Mouse (Mus musculus): ENCODE data around the gene Krtap3-1.
"Not testable (repeated sequence)": the region's sequence is repeated elsewhere in the genome, so short reads cannot be mapped to it uniquely, and the experiment has no call there.

Gene Krtap3-1

GRCm38 (mm10) chr11:99566530-99566929, at the start of gene Krtap3-1:
TSS of gene Krtap3-1 (minus strand) at chr11:99566630.
- no peak for DNase-seq (ENCODE audit: low spot score in 2 of 2)

- no peak for DNase-seq (ENCODE audit: low spot score in 2 of 2)
These were observed 48.5 kb upstream of the Krtap3-1 start, which contains the start of gene Krtap2-4 for GRCm38 (mm10) chr11:99614796-99615363. TSS of gene Krtap2-4 (minus strand) at chr11:99614846.

DNA sequence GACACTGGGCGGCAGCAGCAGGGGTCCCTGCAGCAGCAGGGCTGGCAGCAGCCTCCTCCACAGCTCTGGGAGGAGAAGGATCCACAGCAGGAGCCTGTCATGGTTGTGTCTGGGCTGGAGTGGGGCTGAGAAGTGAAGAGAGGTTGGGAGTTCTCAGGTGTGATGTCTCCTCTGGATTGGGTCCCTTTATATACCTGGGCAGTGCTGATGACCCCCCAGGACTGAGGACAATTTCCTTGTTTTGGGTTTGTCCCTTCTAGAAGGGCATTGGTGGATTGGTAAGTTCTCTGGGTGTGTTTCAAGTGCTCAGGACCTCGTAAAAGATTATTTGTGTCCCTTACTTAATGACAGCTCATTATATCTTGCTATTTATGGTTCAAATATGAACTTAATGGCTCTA, 43.7 kb upstream of the Krtap3-1 start, which contains the start of gene Gm11937:
TSS of gene Gm11937 (minus strand) at position 101 of the 400 bp plus-strand sequence.
- DNase-seq (ENCODE audit: low spot score in 2 of 2): not testable (repeated sequence)

DNA sequence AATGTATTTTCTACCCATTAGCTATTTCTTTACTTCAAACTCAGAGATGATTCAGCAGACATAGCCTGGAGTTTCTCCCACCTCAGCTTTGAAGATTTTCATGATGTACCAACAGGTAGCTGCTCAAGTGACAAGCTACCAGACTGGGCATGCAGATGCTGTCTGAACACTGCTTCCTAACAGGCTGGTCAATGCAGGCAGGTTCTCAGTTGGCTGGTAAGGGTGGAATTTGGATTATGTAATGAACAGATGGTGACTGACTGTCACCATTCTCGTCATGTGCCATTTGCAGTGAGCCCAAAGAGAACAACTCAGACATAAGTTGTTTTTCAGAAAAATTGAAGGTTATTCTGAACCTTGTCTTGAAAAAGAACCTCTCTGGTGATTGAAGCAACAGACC, 42.7 kb upstream of the Krtap3-1 start:
- no peak for DNase-seq (ENCODE audit: low spot score in 2 of 2)

- DNase-seq (ENCODE audit: low spot score in 2 of 2): not testable (repeated sequence)
These were observed 36.8 kb upstream of the Krtap3-1 start, which contains the start of gene Gm11938 for GRCm38 (mm10) chr11:99603208-99603607. TSS of gene Gm11938 (minus strand) at chr11:99603308.

GRCm38 (mm10) chr11:99597742-99598141, 31.3 kb upstream of the Krtap3-1 start, which contains the start of gene Krtap9-3:
TSS of gene Krtap9-3 (minus strand) at chr11:99598105.
- not testable (repeated sequence) for DNase-seq (ENCODE audit: low spot score in 2 of 2)

GRCm38 (mm10) chr11:99590981-99591380, 24.6 kb upstream of the Krtap3-1 start, which contains the start of gene Krtap1-3:
TSS of gene Krtap1-3 (minus strand) at chr11:99591339.
- DNase-seq (ENCODE audit: low spot score in 2 of 2): no peak

DNA sequence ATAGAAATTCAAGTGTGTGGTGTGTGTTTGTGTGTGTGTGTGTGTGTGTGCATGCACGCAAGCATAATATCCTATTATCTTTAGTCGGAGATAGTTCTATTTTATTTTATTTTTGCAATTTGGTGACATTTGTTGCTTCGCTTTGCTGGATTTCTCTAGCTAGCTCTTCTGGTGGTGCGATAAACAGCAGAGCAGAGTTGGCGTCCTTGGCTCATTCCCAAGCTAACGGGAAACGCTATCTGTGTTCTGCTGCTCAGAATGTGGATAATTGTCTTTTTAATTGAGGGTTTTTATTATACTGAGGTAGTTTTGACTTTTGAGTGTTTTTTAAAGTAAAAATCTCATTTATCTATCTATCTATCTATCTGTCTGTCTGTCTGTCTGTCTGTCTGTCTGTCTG, 18.7 kb upstream of the Krtap3-1 start:
- DNase-seq (ENCODE audit: low spot score in 2 of 2): no peak

- DNase-seq (ENCODE audit: low spot score in 2 of 2): no peak
These were observed 16.8 kb upstream of the Krtap3-1 start, which contains the start of gene Krtap1-4 for GRCm38 (mm10) chr11:99583245-99583704. TSS of gene Krtap1-4 (minus strand) at chr11:99583654.

- DNase-seq (ENCODE audit: low spot score in 2 of 2): no peak
These were observed 15.1 kb upstream of the Krtap3-1 start for GRCm38 (mm10) chr11:99581564-99581963.

DNA sequence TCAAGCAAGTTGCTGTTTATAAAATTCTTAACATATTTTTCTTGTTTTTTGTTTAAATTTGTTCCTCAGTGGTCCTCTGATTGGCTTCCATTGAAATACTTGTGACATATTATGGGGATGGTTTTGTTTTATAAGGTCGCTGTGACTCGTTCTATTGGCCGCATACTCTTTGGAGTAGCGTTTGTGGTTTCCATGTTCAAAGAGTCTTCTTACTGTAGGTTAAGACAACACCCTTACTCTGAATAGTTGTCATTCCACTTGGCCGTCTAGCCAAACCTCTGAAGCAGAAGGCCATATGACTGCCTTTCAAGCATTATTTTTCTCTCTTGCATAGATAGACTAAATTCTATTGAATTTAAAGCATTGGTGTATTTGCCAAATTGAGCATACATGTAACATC, 14.6 kb upstream of the Krtap3-1 start:
- no peak for DNase-seq (ENCODE audit: low spot score in 2 of 2)

DNA sequence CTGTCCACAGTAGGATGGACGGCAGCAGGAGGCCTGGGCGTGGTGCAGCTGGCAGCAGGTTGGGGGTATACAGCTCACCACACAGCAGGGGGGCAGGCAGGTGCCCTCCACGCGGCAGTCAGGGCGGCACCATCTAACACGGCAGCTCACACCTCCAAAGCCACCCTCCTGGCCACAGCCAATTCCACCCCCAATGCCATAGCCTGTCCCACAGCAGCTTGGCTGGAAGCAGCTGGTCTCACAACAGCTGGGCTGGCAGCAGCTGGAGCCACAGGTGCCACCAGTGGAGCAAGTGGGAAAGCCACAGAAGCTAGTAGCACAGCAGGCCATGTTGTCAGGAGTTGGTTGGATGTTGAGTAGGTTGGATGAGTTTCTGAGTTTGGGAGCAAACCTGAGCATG, 14.2 kb upstream of the Krtap3-1 start, which contains the start of gene Krtap1-5:
TSS of gene Krtap1-5 (minus strand) at position 381 of the 400 bp plus-strand sequence.
- DNase-seq (ENCODE audit: low spot score in 2 of 2): no peak

GRCm38 (mm10) chr11:99574106-99574505, 7.7 kb upstream of the Krtap3-1 start:
- peak; percentile 63 to 78 for DNase-seq (ENCODE audit: low spot score in 2 of 2)

GRCm38 (mm10) chr11:99573164-99573563, 6.7 kb upstream of the Krtap3-1 start:
- no peak for DNase-seq (ENCODE audit: low spot score in 2 of 2)

DNA sequence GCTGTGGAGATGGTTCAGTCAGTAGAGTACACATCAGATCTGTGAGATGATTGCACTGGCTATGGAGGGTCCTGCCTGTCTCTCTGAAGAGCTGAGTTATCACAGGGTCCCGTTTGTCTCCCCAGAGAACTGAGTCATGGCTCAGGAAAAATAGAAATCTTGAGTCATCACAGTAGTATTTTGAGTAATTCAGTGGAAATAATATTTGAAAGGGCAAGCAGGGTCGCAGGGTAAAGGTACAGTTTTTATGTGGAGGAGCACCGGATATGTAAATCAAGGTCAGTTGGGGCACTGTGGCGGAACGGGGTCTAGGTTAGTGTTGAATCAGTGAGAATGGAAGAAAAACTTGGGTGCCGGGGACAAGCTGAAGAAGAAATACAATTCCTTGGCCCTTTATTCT, 3.9 kb downstream of the Krtap3-1 start:
- DNase-seq (ENCODE audit: low spot score in 2 of 2): no peak

DNA sequence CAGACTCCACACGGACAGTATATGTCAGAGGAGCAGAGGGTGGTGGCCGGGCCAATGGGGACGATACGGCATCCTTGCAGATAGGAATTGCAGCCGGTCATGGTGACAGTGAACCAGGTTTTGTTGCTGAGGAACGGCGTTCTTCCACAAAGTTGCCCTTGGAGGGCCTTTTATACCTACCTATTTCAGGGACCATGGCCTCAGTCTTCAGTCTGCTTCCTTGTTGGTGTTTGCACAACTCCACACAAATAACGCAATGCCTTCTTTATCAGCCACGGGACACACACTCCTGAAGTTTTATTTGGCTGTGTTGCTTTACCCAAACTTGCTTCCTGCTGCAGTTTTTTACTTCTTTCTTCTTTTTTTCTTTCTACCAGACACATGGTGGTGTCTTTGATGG, 7.1 kb downstream of the Krtap3-1 start, which contains the start of gene Gm11939:
TSS of gene Gm11939 (minus strand) at position 101 of the 400 bp plus-strand sequence.
- DNase-seq (ENCODE audit: low spot score in 2 of 2): no peak

GRCm38 (mm10) chr11:99557976-99558745, 8.3 kb downstream of the Krtap3-1 start:
- DNase-seq (ENCODE audit: low spot score in 2 of 2): no peak

GRCm38 (mm10) chr11:99556753-99557152, 9.7 kb downstream of the Krtap3-1 start, which contains the start of gene Krtap3-2:
TSS of gene Krtap3-2 (minus strand) at chr11:99556853.
- DNase-seq (ENCODE audit: low spot score in 2 of 2): no peak

DNA sequence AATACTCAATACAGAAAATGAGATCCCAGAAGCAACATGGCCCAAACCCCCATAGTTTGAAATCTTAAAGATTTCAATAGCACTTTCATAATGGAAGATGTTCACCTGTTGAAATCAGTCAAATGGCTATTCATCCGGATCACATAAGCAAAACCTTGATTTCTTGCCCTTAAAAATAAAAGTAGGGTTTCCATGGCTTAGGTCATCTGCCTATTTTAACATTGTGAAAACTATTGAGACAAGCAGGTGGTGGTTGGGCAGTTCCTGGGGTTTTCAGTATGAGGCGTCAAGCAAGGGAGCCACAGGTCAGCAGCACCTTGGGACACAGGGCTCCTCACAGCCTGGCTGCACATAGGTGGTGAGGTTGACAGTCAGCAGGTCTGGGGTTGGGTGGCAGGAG, 10.2 kb downstream of the Krtap3-1 start:
- no peak for DNase-seq (ENCODE audit: low spot score in 2 of 2)

DNA sequence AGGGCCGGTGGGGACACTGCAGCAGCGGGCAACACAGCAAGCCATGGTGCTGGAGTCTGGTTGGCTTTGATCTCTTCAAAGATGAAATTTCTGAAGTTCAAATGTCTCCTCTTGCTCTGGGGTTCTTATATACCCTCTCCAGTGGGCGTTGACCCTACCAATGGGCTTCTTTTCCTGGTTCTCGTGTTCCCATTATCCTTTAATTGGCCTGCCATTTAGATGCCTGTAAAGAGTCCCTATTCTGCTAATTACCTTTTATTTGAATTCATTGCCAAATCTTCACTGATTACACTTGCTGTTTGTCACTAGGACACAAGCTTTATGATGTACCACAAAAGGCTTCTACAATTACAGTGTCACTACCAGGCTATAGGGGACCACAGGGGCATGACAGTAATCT, 15.7 kb downstream of the Krtap3-1 start, which contains the start of gene Krtap3-3:
TSS of gene Krtap3-3 (minus strand) at position 101 of the 400 bp plus-strand sequence.
- DNase-seq (ENCODE audit: low spot score in 2 of 2): no peak

GRCm38 (mm10) chr11:99547892-99548291, 18.5 kb downstream of the Krtap3-1 start:
- DNase-seq (ENCODE audit: low spot score in 2 of 2): no peak

GRCm38 (mm10) chr11:99539721-99540120, 26.7 kb downstream of the Krtap3-1 start:
- DNase-seq (ENCODE audit: low spot score in 2 of 2): peak; percentile 36 to 76

All from cerebellum, postnatal 4 days (tissue).